Mouse (Mus musculus) embryonic fibroblast, embryonic 13.5 days (primary cell): Measurements from ENCODE around the gene Emilin1. TPM values are rescaled to one million over a fixed set of nuclear protein-coding genes. Genes with fewer than 3 reads are reported as not detected.

Experiments used
- H3K27ac ChIP-seq: 2 replicates; pipeline ENCODE4 v1.5.1; 2012; ENCODE audit warnings: low read length, control low read depth, inconsistent platforms; ENCODE audit not compliant: insufficient read depth
- H3K4me1 ChIP-seq: 2 replicates; pipeline ENCODE4 v1.6.1; 2011; ENCODE audit warnings: low read length; ENCODE audit not compliant: control insufficient read depth, insufficient read depth
- H3K4me3 ChIP-seq: 2 replicates; pipeline ENCODE4 v1.5.1; 2011; ENCODE audit warnings: mild to moderate bottlenecking, control low read depth, low read length; ENCODE audit not compliant: insufficient read depth
- CTCF ChIP-seq: IDR thresholded peaks from 2 replicates; pipeline ENCODE4 v1.5.1; 2011; ENCODE audit warnings: mild to moderate bottlenecking, control low read depth, low read length, moderate library complexity, borderline replicate concordance; ENCODE audit not compliant: insufficient read depth
- POLR2A ChIP-seq: IDR thresholded peaks from 2 replicates; pipeline ENCODE4 v1.6.1; 2011; ENCODE audit warnings: low read depth, mild to moderate bottlenecking, control low read depth, low read length, moderate library complexity
- polyA plus RNA-seq: library from polyadenylated mRNA; stranded (reverse); fragments of >200 nt; gene quantifications from 2 replicates; pipeline ENCODE4 v1.2.4, GENCODE M21; 2011; ENCODE audit warnings: low read depth; ENCODE audit not compliant: missing spikeins, insufficient read length

The Emilin1 gene
- polyA plus RNA-seq, 1 experiment: 85.9 TPM

DNA sequence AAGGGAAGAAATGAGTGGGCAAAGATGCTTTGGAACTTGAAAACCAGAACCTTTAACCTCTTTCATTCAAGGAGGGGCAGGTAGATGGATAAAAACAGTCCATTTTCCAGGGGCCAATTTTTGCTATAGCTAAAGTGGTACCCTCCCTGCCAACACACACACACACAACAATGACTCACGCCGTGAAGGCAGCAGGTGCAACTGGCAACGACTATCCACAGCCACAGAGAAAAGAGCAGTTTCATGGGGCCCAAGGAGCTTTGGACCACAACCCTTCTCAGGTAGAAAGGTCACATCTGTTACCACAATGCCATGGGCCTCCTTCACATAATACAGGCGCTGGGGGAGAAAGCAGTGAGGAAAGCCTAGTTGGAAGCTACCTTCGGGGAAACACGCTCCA is 42.5 kb downstream of the Emilin1 start:
- Histone ChIP-seq H3K4me1 (peaks cover 5% of the 10 kb centered on the region; the same call in 1 of the 2 replicates), H3K4me3 (no peak overlapping the region), H3K27ac (no peak overlapping the region)
- TF ChIP-seq CTCF (no peak), POLR2A (no peak)

DNA sequence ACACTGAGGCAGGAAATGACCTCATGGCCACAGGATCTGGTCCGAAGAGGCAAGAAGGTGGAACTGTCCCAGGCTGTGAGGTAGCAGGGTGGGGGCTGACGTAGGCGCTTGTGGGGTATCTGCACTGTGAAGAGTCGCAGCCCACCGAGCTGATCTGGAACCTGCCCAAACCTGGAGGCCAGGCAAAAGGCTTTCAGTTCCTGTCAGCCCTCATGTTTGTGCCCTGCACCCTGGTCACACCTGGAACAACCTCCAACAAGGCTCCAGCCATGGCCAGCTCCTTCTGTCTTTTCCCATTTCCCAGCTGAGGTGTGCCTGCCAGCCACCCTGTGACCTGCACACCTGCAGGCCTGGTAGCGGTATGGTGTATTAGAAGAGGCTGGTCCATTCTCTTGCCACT is 44.7 kb downstream of the Emilin1 start:
- no peak overlapping the region for H3K4me3 ChIP-seq
- H3K4me1 ChIP-seq: peaks cover 5% of the 10 kb centered on the region; the same call in 1 of the 2 replicates
- TF ChIP-seq CTCF (no peak), POLR2A (no peak)
- H3K27ac ChIP-seq: no peak overlapping the region

DNA sequence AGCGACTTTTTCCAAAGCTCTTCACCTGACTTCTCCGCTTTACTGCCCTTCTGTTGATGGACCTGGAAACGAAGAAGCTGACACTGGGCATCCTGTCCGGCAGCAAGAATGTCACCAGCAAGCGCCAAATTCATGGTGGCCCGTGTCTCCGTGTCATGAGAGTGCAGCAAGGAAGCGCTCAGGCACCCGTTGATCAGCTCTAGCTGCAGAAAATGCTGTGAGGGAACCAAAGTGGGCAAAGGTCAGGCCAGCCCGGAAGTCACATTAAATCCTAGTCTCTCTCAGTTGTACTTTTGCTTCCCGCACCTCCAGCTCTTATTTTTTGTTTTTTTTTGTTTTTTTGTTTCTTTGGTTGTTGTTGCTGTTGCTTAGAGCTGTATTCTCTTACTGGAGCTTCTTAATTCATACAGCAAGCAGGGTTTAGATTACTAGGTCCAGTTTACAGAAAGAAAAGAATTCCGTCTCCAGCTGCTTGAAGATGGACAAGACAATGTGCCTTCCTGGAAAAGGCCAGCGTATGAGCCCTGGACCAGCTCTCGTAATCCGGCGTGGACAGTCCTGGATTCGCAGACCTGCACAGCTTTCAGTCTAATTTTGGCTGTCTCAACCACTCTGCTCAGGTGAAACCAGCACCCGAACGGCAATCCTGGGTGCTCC is 46.1 kb downstream of the Emilin1 start:
- TF ChIP-seq CTCF: no peak
- TF ChIP-seq POLR2A: no peak
- Histone ChIP-seq H3K4me3 (peak overlapping the region; percentile 90), H3K4me1 (peaks cover 5% of the 10 kb centered on the region; the same call in 1 of the 2 replicates), H3K27ac (no peak overlapping the region)

DNA sequence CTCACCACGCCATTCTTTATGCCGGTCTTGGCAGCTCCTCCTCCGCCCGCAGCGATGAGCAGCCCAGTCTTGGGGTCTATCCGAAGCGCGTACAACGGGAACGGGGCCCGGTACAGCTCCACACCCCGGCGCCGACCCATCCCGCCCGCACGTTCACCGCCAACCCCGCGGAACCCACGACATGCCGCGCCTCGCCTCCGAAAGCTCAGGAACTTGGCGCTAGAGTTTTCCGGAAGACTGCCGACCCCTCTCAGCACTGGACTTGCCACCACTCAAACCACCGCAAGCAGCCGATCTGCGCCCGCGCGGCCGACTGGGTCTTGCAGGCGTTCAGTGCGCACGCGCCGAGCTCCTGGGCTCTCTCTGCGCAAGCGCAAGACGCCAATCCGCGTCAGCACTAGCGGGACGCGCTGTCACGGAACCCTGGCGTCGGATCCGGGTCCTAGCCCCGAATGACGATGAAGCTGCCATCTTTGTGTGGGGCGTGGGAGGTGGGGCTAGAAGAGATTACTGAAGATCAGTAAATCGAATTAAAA is 46.8 kb downstream of the Emilin1 start, which contains the start of gene Preb:
Gene Preb, minus strand, starts transcription at position 396 of the 536 bp plus-strand sequence.
- peaks cover 5% of the 10 kb centered on the region; the same call in 1 of the 2 replicates for H3K4me1 ChIP-seq
- H3K27ac ChIP-seq: peak within 1 kb of the TSS; percentile 22
- peak; percentile 91 for TF ChIP-seq POLR2A
- TF ChIP-seq CTCF: no peak
- peak within 1 kb of the TSS; percentile 90 for H3K4me3 ChIP-seq

DNA sequence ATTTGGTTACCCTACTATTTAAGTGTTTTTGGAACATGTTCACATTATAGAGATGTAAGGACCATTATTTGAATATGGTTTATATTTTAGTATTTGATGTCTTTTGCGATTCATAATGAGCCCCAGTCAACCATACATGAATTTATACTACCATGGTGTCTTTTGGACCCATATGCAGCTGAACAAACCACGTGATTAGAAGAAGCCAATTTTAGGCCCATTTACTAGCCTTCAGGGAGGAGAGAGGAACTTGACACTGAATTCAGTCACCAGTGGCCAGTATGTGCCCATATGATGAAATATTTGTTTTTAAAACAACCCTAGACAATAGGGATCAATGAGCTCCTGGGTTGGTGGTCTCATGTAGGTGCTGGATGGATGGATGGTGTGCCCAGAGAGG is 47.6 kb downstream of the Emilin1 start:
- Histone ChIP-seq H3K4me3 (no peak overlapping the region), H3K27ac (no peak overlapping the region)

DNA sequence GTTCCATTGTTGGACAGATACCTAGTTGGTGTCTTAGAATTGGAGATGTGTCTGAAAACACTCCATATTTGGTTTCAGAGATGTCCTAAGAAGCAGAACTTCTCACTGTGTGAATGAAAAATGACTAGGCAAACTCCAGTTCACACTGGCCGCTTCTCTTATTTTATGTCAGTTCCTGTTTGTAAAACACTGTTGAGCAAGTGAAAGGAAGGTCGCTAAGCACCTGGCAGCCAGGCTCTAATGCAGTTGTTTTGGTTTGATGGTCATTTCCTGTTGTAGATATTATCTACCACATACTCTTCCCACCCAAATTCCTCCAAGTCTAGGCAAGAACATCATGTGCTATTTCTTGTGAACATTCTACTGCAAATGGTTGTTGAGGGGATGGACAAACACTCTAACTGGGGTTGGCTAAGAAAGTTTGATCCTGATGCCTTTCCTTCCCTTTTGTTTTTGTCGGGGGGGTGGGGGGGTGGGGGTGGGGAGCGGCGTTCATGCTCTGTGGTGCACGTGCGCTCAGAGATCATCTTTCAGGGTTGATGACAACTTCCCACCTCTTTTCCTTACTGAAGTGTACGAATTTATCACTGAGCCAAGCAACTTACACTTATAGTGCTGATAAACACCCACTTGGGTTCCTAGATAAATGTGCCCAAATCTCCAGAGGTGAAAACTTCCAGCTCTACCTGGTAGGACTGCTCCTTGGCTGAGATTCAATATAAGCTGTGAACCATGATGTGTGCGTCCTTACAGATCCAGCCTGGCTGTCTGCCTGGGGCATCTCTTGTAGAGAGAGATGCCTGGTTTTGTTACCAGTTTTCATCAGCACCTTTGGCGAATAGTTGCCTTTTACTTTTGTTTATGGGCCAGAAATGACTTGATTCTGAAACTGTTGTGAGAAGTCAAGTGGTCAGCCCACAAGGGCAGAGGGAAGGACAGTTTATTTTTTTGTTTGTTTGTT is 48.6 kb downstream of the Emilin1 start:
- Histone ChIP-seq H3K4me3 (no peak overlapping the region), H3K27ac (no peak overlapping the region), H3K4me1 (peaks cover 5% of the 10 kb centered on the region; the same call in 1 of the 2 replicates)
- TF ChIP-seq POLR2A (no peak), CTCF (no peak)

More for the DNA sequence above, 47.6 kb downstream of the Emilin1 start:
- TF ChIP-seq POLR2A (no peak), CTCF (no peak)
- H3K4me1 ChIP-seq: peaks cover 5% of the 10 kb centered on the region; the same call in 1 of the 2 replicates

DNA sequence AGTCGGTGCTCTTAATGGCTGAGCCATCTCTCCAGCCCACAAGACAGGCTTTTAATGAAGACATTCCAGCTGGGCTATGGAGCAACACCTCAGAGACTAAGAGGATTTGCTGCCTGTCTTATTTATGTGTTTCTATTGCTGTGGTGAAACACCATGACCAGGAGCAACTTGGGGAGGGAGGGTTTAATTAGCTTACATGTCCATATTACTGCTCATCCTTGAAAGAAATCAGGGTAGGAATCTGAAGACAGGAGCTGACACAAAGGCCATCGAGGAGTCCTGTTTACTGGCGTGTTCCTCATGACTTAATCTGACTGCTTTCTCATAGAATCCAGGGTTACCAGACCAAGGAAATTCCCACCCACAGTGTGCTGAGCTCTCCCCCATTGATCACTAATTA is 50.7 kb downstream of the Emilin1 start:
- no peak overlapping the region for H3K27ac ChIP-seq
- no peak for TF ChIP-seq CTCF
- TF ChIP-seq POLR2A: no peak
- 0 out of 2 replicates have a peak, but pooled peaks cover under 1% of the 10 kb centered on the region for H3K4me1 ChIP-seq
- no peak overlapping the region for H3K4me3 ChIP-seq

DNA sequence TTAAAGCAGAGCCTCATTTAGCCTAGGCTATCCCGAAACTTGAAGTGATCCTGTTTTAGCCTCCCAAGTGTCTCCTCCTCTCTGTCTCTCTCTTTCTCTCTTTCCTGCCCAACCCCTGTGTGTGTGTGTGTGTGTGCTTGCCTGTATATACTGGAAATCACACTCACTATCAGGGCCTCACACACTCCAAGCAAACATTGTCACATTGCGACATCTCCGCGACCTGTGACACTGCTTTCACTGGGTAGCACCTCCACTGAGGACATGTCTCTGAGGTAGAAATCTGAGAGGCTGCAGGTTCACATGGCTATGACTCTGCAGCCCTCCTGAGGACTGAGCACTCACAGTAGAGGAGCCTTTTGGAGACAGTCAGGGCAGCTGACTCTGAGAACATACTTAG is 53.0 kb downstream of the Emilin1 start:
- no peak overlapping the region for H3K27ac ChIP-seq
- TF ChIP-seq POLR2A: no peak
- no peak for TF ChIP-seq CTCF
- H3K4me1 ChIP-seq: no peaks in the 10 kb centered on the region
- no peak overlapping the region for H3K4me3 ChIP-seq

DNA sequence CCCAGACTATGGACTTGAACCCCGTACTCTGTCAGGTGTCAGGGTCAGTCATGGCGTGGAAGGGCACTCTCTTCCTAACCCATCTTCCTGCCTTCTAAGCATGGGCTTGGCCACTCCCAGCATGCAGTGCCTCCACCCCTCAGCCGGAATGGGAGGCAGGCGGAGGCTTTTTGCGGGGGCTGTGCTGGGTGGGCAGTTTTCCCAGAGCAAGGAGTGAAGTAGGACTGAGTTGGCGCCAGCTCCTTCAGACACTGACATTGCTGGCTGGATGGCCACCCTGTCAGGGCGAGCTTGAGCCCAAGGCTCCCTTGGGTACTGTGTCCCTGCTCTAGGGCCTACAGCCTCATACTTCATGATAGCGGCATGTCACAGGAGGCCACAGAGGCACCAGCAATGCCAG is 55.2 kb downstream of the Emilin1 start, which contains the start of gene Tcf23:
Gene Tcf23, plus strand, starts transcription at position 247 of the 400 bp plus-strand sequence.
- no peak within 1 kb of the TSS for H3K4me3 ChIP-seq
- TF ChIP-seq CTCF: no peak
- TF ChIP-seq POLR2A: no peak
- no peak within 1 kb of the TSS for H3K27ac ChIP-seq
- H3K4me1 ChIP-seq: no peaks in the 10 kb centered on the region
